Mouse (Mus musculus) CH12.LX (cell line): Measurements from ENCODE around the gene Syt12. TPM values are rescaled to one million over a fixed set of nuclear protein-coding genes. Genes with fewer than 3 reads are reported as not detected.

Experiments
- DNase-seq: peaks from one replicate; pipeline ENCODE4 v3.0.0-alpha.2; 2013; ENCODE audit errors: extremely low read depth
- H3K27ac ChIP-seq: 2 replicates; pipeline ENCODE4 v1.5.1; 2012; ENCODE audit warnings: low read depth, mild to moderate bottlenecking, control low read depth, moderate library complexity; ENCODE audit not compliant: insufficient read depth
- H3K27me3 ChIP-seq: replicated peaks from 2 replicates; pipeline ENCODE3; 2012; ENCODE audit warnings: inconsistent platforms
- H3K36me3 ChIP-seq, 2 experiments: replicated peaks in 1 of 2; 2 replicates each; pipeline versions ENCODE3 to v1.6.1; 2012; ENCODE audit warnings: inconsistent platforms in 1 of 2, low read length in 1 of 2, mild to moderate bottlenecking in 1 of 2, mixed read lengths in 1 of 2, moderate library complexity in 1 of 2; ENCODE audit not compliant: control insufficient read depth in 1 of 2, insufficient read depth in 1 of 2
- H3K4me1 ChIP-seq, 2 experiments: 2 replicates each; pipeline ENCODE4 v1.6.1; 2012; ENCODE audit warnings: inconsistent platforms in 1 of 2, moderate library complexity in 1 of 2; ENCODE audit not compliant: insufficient read depth in 2 of 2, control insufficient read depth in 1 of 2
- H3K4me2 ChIP-seq: 2 replicates; pipeline ENCODE4 v1.6.1; 2012; ENCODE audit warnings: low read depth, mild to moderate bottlenecking, control low read depth; ENCODE audit not compliant: poor library complexity, insufficient read depth, severe bottlenecking
- H3K4me3 ChIP-seq, 3 experiments: fragments of 150-350 bp in 1 of 3; sonication (generic) in 1 of 3; replicated peaks in 1 of 3; 2 replicates each; pipeline versions ENCODE3 to v1.5.1; 2011 to 2012; ENCODE audit warnings: low read depth in 2 of 3, low read length in 2 of 3, mild to moderate bottlenecking in 2 of 3, moderate library complexity in 2 of 3, control low read depth in 1 of 3, improper control_type of control experiment in 1 of 3, inconsistent platforms in 1 of 3, mixed read lengths in 1 of 3; ENCODE audit not compliant: poor library complexity in 1 of 3
- H3K79me2 ChIP-seq: replicated peaks from 2 replicates; pipeline ENCODE4 v1.6.1; 2012; ENCODE audit warnings: mild to moderate bottlenecking, moderate library complexity; ENCODE audit not compliant: control insufficient read depth, poor library complexity, insufficient read depth, severe bottlenecking; ENCODE audit errors: extremely low read depth
- H3K9ac ChIP-seq: 2 replicates; pipeline ENCODE4 v1.6.1; 2012; ENCODE audit warnings: low read depth, mild to moderate bottlenecking, control low read depth, moderate library complexity; ENCODE audit not compliant: insufficient read depth
- H3K9me3 ChIP-seq: replicated peaks from 2 replicates; pipeline ENCODE3; 2012; ENCODE audit warnings: low read length, inconsistent platforms, mixed read lengths
- CHD1 ChIP-seq: IDR thresholded peaks from 2 replicates; pipeline ENCODE4 v1.6.1; 2012; ENCODE audit warnings: low read depth, low read length, improper control_type of control experiment, inconsistent platforms
- CTCF ChIP-seq, 2 experiments: IDR thresholded peaks in 1 of 2; conservative IDR thresholded peaks in 1 of 2; 2 replicates each; pipeline ENCODE4 v1.5.1; 2011 to 2012; ENCODE audit warnings: low read depth in 2 of 2, low read length in 2 of 2, improper control_type of control experiment in 1 of 2, inconsistent platforms in 1 of 2, mild to moderate bottlenecking in 1 of 2, moderate library complexity in 1 of 2
- ELF1 ChIP-seq: IDR thresholded peaks from 2 replicates; pipeline ENCODE4 v1.6.1; 2014; ENCODE audit warnings: low read depth, mild to moderate bottlenecking, inconsistent platforms, low read length, improper control_type of control experiment
- EP300 ChIP-seq: IDR thresholded peaks from 2 replicates; pipeline ENCODE4 v1.6.1; 2011; ENCODE audit warnings: low read length, improper control_type of control experiment
- IRF4 ChIP-seq: IDR thresholded peaks from 2 replicates; pipeline ENCODE4 v1.6.1; 2014; ENCODE audit warnings: low read depth, mild to moderate bottlenecking, inconsistent platforms, low read length, improper control_type of control experiment
- POLR2AphosphoS2 ChIP-seq: IDR thresholded peaks from 2 replicates; pipeline ENCODE4 v1.6.1; 2011; ENCODE audit warnings: low read depth, low read length, improper control_type of control experiment
- RAD21 ChIP-seq: IDR thresholded peaks from 2 replicates; pipeline ENCODE4 v1.6.1; 2011; ENCODE audit warnings: low read depth, mild to moderate bottlenecking, low read length, improper control_type of control experiment, moderate library complexity
- RCOR1 ChIP-seq: conservative IDR thresholded peaks from 2 replicates; pipeline ENCODE4 v1.6.1; 2012; ENCODE audit warnings: low read depth, mild to moderate bottlenecking, inconsistent platforms, low read length, improper control_type of control experiment
- SMC3 ChIP-seq: IDR thresholded peaks from 2 replicates; pipeline ENCODE4 v1.6.1; 2011; ENCODE audit warnings: low read depth, low read length, improper control_type of control experiment
- TBP ChIP-seq: conservative IDR thresholded peaks from 2 replicates; pipeline ENCODE4 v1.6.1; 2011; ENCODE audit warnings: low read depth, low read length, improper control_type of control experiment
- UBTF ChIP-seq: IDR thresholded peaks from 2 replicates; pipeline ENCODE4 v1.6.1; 2012; ENCODE audit warnings: low read depth, mild to moderate bottlenecking, inconsistent platforms, low read length, improper control_type of control experiment, moderate library complexity
- USF2 ChIP-seq: conservative IDR thresholded peaks from 2 replicates; pipeline ENCODE4 v1.6.1; 2011; ENCODE audit warnings: low read depth, low read length, improper control_type of control experiment
- ZKSCAN1 ChIP-seq: IDR thresholded peaks from 2 replicates; pipeline ENCODE4 v1.6.1; 2012; ENCODE audit warnings: low read depth, inconsistent platforms, low read length, improper control_type of control experiment, borderline replicate concordance
- ZMIZ1 ChIP-seq: IDR thresholded peaks from 2 replicates; pipeline ENCODE4 v1.6.1; 2012; ENCODE audit warnings: low read depth, mild to moderate bottlenecking, inconsistent platforms, low read length, improper control_type of control experiment
- ZNF384 ChIP-seq: IDR thresholded peaks from 2 replicates; pipeline ENCODE4 v1.6.1; 2012; ENCODE audit warnings: low read depth, low read length, improper control_type of control experiment, inconsistent platforms
- dilution Hi-C: fragments of 300-500 bp; cut with MboI; formaldehyde crosslinking; loops from 2 replicates; pipeline ENCODE4 v1.14.3; 2020; ENCODE audit warnings: low sequenced_read_pairs; ENCODE audit not compliant: extremely low pct_unique_long_range_greater_than_20kb, extremely low pct_ligation_motif_present
- in situ Hi-C: fragments of 300-500 bp; cut with MboI; formaldehyde crosslinking; loops from 3 replicates; pipeline ENCODE4 v1.14.3; 2019; ENCODE audit warnings: low sequenced_read_pairs, low pct_ligation_motif_present, low pct_unique_long_range_greater_than_20kb, mixed read lengths
- polyA plus RNA-seq: library from polyadenylated mRNA; unstranded; fragments of >175 nt; gene quantifications from 2 replicates; pipeline ENCODE4 v1.2.1, GENCODE M21; 2012; ENCODE audit warnings: low read depth; ENCODE audit not compliant: insufficient read length
- total RNA-seq, 2 experiments: library from RNA; depleted of rRNA; stranded (reverse); fragments of 300-350 nt in 1 of 2; fragments of >200 nt in 1 of 2; gene quantifications; 2 replicates each; pipeline ENCODE4 v1.2.3; 2012 to 2014

The Syt12 gene
- total and polyA plus RNA-seq, 3 experiments, result 0.17 to 0.50 TPM; not detected in 1

- no peak overlapping the region for H3K9ac ChIP-seq
- H3K79me2 ChIP-seq, result no peaks in the 10 kb centered on the region
- no peak for TF ChIP-seq IRF4
- TF ChIP-seq SMC3, result no peak
- TF ChIP-seq ZMIZ1, result no peak
- TF ChIP-seq ELF1, result no peak
- no peak for TF ChIP-seq POLR2AphosphoS2
- no peak for TF ChIP-seq CHD1
- TF ChIP-seq USF2, result no peak
- TF ChIP-seq ZKSCAN1, result no peak
- TF ChIP-seq RAD21, result no peak
- peaks cover 6% of the 10 kb centered on the region for H3K9me3 ChIP-seq
- DNase-seq, result no peak
- H3K27ac ChIP-seq, result no peak overlapping the region
- dilution Hi-C loops, result no loop called here
- no peak overlapping the region for H3K4me3 ChIP-seq
- in situ Hi-C loops, result loop anchor here (25.0 kb wide), 2 partner anchors 382 to 507 kb away; partner anchors contain the start of genes Ctsf and Npas4
- peaks cover 2% of the 10 kb centered on the region for H3K27me3 ChIP-seq
- H3K4me2 ChIP-seq, result no peak overlapping the region
- no peaks in the 10 kb centered on the region for H3K36me3 ChIP-seq
- H3K4me1 ChIP-seq, result no peaks in the 10 kb centered on the region
These were observed 2.8 kb upstream of the Syt12 start for GRCm38 (mm10) chr19:4480041-4480440.

DNA sequence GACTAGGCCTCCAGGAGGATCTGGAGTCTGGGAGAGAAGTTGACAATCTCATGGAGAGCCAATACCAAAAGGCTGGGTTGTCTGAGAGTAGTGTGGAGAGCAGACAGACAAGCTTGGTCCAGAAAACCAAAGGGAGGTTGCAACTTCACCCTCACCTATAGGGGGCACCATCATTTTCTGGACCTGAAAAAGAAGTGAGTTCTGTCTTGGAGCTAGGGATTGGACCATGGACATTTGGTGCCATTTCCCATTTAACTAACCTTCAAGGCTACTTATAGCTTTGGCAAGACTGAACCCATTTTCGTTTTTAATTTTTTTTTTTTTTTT, 906 bp upstream of the Syt12 start:
- DNase-seq, result peak; percentile 18
- Histone ChIP-seq H3K9ac (no peak overlapping the region), H3K4me3 (no peak overlapping the region), H3K4me2 (no peak overlapping the region), H3K36me3 (no peaks in the 10 kb centered on the region), H3K4me1 (no peaks in the 10 kb centered on the region), H3K79me2 (no peaks in the 10 kb centered on the region), H3K9me3 (peaks cover 6% of the 10 kb centered on the region), H3K27ac (no peak overlapping the region), H3K27me3 (peaks cover 2% of the 10 kb centered on the region)
- dilution Hi-C loops (no loop called here), in situ Hi-C loops (loop anchor here (25.0 kb wide), 2 partner anchors 384 to 509 kb away; partner anchors contain the start of genes Ctsf and Npas4)
- TF ChIP-seq UBTF (no peak), RCOR1 (no peak), EP300 (no peak), TBP (no peak), CTCF (conservative IDR thresholded peaks at IDR 0.05 in 1 of 2, IDR thresholded peaks at IDR 0.05 in 1 of 2; ENCODE audit: low read depth in 2 of 2, low read length in 2 of 2) (peak; percentile 32 to 54), ZNF384 (peak; percentile 12; the same call in 1 of the 2 replicates)
